Mouse (Mus musculus): ENCODE results near the gene Tnfrsf21.

GRCm38 (mm10) chr17:43089496-43089895 is 73.1 kb downstream of the Tnfrsf21 start:
- TF ChIP-seq CTCF (IDR thresholded peaks at IDR 0.05; ENCODE audit: borderline replicate concordance, insufficient read depth, low read depth, low read length) (no peak), POLR2A (IDR thresholded peaks at IDR 0.05; ENCODE audit: borderline replicate concordance, insufficient read depth, low read length) (no peak)
